Mouse (Mus musculus) granulocyte monocyte progenitor cell, adult 5-6 weeks (primary cell): ENCODE measurements at regions not wholly inside any gene's neighbourhood (a gene's known extent, or its start where the extent isn't known, plus 50 kb on each side); places are given as distances from the start of the nearest gene placed in this dataset.

Experiments used
- ATAC-seq: replicated peaks from 2 replicates; pipeline ENCODE4 v1.8.0; 2016; ENCODE audit warnings: mild to moderate bottlenecking, moderate TSS enrichment, inconsistent platforms; ENCODE audit not compliant: poor library complexity, severe bottlenecking

DNA sequence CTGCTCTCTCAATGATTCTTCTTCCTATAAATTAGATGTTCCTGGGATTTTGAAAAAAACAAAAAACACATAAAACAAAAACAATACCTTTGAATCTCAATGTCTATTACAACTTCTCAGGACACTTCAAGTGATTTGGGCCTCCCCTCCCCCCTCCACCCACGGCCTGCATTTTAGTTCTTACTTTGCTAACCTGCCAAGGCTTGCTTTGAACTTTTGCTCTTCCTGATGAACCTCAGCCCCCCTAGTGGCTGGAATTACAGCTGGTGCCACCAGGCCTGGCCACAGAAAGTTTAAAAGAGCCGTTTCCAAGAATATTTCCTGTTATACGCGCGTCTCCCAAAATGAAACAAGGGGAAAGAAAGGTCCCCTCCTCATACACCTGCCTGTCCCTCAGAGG is 253.4 kb downstream of the Ajap1 start:
- ATAC-seq = no peak

DNA sequence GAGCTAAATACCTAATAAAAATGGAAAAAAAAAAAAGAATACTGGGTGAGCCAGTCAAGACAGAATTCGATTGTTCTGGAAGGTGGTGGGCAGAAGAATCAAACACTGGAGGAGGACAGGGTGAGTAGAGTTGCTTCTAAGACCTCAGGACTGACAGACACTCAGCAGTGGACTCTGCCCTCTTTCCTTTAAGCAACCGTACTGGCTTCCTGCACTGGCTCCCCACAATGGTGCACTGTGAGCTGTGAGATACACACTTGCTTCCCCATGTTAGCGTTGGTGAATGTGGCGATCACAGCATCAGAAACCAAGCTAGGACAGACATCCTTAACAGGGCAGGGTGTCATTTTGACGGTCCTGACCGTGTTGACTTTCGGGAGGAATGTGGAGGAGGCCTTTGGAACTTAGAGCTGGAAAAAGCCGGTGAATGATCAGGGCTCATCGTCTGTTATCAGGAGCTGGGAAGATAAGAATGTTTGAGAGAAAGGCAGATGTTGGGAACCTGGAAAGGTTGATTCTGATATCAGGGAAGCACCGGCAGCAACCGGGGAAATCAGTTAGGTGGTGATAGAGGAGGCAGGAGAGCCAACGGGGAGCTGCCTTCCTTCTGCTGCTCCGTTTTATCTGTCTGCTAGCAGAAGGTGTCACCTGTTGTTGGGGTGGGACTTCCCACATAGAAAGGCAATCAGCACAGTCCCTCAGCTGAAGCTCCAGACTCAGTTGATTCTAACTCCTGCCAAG is 254.8 kb downstream of the Ajap1 start:
- ATAC-seq = no peak

DNA sequence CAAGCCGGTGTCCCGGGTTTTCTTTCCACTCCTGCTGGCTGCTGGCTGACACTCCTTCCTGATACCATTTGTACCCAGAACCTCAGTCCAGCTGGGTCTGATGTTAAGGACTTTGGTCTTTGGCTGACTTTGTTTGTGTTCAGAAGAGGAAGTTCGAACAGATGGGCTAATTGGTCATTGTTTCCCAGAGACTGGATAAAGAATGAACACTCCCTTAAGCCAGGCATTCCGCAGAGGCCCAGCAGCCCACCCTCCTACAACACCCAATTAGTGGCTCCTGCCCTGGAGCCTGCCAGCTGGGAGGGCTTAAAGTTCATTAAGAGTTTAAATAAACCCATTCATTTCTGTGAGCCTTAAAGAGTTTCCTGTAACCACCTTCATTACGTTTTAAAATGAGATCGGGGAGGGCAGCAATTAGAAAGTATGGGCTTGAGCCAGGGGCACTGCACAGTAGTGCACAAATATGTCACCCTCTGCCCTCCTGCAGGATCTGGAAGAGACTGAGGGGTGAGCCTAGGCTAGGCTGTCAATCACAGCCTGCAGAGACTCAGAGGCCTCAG is 257.9 kb downstream of the Ajap1 start:
- ATAC-seq = no peak

DNA sequence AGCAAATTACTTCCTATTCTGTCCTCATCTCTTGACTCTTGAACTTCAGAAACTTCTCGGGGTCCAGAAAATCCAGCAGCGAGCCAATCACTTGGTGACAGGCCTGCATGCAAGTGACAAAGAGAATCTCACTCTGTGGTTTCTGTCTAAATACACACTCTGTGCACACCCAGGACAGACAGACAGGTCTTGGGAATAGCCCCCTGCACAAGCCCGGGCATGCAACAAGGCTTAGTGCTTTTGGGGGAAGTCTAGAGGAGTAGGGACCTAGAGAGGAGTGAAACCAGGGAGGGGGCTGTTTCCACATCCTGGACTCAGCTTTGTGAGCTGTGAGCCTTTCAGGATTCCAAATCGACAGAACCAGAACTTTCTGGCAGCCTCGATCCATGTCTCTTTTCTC is 259.6 kb downstream of the Ajap1 start:
- no peak for ATAC-seq

DNA sequence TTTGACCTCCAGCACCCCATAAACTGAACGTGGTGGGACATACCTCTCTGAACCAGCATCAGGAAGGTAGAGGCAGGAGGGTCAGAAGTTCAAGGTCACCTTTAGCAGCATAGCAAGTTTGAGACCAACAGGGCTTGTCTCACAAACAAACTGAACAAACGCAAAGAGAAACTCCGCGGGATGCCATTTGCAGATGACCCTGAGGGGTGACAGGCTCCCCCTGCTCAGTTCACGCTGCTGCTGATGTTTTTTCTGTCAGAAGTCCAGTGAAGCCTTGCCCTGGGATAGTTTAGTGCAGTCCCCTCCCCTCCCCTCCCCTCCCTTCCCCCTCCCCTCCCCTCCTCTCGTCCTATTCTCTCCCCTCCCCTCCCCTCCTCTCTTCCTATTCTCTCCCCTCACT is 262.1 kb downstream of the Ajap1 start:
- no peak for ATAC-seq

DNA sequence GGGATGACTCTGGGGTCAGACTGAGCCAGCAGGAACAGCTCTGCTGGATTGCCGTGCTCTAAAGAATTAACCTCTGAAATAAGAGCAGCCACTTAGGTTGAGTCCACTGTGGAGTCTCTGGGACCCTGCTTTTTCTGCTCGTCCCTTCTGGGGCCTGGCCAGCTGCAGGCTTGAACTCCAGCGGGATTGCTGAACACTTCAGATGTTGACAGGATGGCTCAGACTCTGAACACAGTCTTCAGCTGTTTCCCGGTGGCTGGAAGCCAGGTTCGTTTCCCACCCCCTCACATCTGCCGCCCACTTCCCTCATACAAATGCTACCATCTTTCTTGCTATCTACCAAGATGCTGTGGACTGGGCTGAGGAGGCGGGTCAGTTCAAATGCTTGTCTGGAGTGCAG is 262.5 kb downstream of the Ajap1 start:
- ATAC-seq = no peak

DNA sequence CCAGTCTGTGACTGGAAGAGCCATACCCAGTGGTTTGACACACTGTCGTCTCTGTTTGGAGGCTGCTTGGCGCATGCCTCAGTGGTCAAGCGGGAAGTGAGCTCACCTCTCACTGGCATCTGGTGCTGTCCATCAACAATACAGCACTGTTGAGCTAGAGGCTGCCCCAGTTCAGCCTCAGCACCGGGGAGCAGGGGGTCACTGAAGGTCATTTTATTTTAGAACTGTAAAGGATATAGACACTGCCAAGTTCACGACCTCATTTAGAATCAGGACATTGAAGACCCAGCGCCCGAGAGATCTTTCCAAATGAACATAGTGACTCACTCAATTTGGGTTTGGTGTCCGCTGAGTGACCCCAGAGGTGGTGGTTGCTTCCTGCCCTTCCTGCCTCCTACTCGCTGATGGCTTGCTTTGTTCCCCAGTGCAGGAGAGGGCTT is 265.1 kb downstream of the Ajap1 start:
- no peak for ATAC-seq

DNA sequence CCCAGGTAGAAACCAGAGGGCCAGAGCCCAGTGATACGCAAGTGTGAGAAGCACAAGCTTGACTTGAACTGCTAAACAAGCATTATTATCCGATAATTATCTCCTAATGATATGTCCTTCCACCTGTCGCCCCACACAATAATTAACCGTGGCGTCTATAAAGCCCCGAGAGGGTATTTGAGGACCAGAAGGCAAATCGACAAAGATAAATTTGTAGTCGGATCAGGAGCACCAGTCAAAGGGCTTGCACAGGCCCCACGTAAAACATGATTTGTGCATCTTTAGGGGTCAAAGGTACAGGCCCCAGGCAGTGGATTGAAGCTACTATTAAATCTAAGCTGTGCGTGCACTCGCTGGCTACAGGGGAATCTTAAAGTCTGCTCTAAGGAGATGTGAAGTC is 270.5 kb downstream of the Ajap1 start:
- no peak for ATAC-seq

DNA sequence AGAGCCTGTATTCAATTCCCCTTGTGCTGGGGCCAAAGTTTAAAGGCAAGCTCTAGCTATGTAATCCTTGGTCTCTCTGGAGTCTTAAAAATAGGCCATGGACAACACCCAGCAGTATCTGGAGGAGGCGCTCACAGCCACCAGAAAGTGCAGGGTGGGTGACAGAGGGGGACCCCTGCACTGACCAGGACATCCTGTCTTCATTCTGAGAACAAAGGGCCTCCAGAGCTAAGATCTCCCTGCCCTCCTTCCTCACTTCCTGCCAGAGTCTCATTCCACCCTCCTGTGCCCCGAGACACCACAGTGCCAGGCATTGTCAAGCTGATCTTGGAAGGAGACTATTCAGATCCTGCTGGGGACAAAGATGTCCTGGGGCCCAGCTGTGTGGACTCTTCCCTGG is 273.8 kb downstream of the Ajap1 start:
- no peak for ATAC-seq

DNA sequence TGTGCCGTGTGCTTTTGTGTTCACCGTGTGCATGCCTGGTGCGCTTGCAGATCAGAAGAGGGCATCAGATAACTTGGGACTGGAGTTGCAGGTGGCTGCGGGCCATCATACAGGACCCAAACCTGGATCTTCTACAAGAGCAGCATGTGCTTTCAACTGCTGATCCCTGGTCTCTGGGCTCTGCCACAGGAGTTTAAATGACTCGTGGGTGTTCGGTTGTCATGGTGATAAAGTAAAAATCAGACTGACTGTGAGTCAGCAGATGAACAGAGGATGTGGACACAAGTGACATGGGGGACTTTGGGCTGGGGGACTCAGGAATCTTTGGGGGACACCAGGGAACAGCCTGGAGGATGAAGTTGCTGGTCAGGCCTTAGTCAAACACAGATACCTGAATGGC is 274.4 kb downstream of the Ajap1 start:
- no peak for ATAC-seq

DNA sequence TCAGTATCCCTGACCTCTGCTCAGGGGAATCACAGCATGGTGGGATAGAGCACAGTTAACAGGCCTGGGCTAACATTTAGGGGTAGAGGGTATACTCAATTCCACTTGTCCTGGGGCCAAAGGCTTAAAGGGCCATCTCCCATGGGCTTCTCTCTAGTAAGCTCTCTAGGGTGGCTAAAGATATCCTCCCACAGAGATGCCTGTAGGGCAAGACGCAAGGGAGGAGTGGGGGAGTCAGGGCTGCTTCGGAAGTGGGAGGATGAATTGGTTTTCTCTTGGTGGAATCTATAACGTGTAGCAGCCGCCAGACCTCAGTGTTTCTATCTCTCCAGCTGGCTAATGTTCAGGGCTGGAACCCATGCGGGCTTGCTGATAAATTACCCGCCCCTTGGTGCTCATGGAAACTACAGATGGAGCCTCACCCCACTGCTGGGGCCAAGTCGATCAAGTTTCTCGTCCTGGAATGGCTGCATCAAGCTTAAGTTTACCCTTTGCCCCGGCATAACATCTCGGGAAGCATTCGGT is 275.0 kb downstream of the Ajap1 start:
- no peak for ATAC-seq

DNA sequence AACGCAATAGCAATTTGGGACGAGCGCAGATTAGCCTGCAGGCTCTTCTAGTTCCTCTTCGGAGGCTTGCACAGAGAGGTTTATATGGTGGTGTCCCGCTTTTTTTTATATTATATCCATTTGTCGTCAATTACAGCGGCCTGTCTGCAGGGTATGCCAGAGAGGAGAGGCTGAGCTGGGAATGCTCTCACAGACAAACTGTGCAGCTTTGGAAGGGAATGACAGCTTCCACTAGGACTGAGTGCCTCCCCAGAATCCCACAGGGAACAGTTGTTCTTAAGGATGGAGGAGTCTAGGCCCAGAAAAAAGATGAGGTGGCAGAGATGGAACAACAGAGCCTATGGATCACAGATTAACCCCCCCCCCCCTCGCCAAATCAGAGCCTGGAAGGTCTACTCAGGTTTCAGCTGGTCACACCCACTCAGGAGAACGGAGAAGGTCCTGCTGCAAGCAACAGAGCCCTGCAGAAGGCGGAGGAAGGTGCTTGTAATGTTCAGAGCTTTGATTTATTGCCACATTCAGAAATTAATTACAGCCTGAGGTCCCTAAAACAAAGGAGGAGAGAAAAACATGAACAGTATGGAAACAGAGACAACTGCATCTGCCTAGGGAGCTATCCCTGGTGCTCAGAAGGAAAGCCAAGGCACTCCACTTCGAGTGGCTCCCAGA is 275.7 kb downstream of the Ajap1 start:
- no peak for ATAC-seq

DNA sequence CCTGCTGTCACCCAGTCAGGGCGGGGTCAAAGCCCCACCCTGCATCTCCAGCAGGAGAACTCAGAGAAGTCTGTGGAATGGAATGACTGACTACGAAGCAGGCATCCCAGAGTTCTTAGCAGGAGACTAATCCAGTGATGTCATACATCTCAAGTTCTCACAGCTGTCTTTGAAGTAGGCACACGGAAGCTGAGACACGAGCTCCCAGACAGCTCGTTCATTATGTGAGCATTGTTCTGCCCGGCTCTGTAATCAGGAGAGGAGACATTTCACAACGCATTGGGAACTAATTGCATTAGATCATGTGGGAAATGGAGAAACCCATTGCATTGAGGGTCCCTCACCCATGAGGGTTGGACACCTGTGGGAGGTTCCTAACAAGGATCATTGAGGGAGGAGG is 277.8 kb downstream of the Ajap1 start:
- no peak for ATAC-seq

DNA sequence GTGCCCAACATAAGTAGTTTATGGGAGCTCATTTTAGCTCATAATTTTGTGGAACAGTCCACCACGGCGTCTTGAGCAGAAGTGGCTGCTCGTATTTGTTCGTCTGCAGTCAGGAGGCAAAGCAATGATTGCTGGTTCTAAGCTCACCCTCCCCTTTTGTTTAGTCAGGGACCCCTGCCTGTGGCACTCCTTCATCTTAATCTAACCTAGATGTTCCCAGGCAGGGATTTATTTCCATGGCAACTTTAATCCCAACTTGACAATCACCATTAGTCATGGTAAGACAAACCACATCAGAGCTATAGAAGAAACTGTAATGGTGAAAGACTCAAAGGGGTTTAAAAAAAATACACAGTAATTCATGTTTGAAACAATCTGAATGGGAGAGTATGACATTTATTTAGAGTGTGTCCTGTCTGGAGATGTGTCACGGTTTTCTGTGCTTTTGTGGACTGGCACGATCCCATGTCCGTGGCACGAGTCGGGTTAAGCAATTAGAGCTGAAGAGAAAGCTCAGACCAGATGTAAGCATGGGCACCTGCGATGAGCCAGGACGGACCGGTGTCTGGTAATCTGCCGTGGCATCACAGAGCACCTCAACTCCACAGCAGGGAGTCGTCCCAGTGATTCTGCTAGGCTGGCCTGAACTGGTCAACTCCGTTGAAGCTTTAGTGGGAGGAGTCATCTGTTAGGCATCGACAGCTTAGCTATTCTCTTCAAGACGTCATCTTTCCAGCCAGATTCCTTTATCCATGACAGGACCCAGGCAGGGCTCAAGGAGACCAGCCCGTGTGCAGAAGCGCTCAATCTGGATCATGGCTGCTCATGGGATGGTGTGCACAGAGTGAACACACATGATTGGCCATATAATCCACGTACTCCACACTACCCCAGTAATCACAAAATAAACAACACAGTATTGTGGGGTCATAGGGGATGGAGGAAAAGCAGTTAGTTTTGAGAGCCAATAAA is 281.5 kb downstream of the Ajap1 start:
- ATAC-seq = no peak

DNA sequence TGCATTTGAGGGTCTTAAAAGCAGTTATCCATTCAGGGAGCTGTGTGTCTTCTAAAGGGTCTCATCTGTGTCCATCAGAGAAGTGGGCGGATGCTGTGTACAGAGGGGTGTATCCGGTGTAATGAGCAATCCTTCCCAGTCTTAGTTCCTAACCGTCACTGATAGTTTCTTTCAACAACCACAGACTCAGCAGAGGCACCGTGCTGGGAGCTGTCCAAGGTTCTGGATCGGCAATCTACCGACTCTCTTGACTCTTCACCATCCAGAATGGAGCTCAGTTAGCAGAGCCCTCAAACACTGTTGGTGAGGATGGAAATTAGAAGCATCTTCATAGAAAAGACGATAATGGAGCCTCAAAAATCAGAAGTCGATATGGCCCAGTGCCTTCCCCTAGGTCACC is 293.1 kb downstream of the Ajap1 start:
- ATAC-seq = no peak

DNA sequence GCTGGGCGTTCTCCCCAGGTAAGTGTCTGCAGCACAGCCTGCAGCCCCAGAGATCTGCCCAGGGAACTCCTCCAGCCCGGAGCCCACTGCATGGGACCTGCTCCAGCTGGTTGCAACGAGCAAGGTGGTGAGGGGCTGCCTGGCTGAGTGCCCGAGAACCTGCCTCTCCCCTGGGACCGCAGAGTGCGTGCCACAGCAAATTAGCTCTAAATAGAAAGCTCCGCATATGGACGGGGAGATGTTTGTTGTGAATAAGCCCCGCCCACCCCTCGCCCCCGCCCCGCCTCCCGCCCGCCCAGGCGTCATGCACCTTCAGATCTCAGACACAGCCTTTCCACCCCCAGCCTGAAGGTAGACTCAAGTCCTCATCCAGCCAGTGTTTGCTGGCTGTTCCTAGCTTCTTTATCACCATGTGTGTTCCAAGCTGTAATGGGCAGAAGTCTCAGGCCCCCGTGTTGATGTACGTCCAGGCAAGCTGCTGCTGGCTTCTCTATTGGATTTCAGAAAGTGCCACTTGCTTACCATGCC is 294.0 kb downstream of the Ajap1 start:
- no peak for ATAC-seq

DNA sequence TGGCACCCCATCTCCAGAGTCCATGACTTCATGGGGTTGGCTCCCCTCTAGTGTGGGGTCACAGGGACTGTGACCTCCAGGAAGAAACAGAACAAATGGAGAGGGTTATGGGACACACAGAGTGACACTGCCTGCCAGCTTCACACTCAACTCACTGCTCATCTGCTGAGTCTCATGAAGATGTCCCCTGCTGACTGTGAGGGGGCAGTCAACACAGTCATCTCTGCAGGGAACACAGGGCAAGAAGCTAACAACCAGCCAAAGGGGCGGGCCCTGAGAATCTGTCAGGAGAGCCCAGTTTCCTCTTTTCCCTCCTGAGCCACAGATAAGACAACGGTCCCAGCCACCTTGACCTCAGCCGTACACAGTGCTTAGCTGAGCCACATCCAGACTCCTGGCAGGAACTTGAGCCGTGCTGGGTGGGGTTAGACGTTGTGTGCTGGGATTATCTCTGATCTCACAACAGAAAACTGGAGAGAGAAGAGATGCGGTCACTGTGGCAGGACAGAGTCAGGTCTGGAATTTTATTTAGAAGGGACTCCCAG is 294.6 kb downstream of the Ajap1 start:
- no peak for ATAC-seq

DNA sequence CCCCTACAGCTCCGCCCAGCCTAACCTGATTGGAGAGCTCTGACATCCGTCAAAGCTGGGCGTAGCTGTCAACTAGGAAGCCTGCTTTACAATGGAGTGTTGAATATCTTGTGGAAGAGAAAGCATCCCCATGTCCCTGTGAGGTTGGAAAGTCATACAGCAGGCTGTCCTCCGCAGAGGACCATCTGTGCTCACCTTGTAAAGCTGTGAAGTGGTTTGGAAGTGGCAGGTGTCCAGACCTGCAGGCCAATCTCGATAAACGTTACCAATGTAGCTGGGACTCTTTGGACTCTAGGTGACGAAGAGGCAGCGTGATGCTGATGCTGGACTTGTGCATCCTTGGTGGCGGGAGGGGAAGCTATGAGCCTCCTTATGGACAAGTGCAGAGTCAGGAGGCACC is 305.1 kb downstream of the Ajap1 start:
- no peak for ATAC-seq

DNA sequence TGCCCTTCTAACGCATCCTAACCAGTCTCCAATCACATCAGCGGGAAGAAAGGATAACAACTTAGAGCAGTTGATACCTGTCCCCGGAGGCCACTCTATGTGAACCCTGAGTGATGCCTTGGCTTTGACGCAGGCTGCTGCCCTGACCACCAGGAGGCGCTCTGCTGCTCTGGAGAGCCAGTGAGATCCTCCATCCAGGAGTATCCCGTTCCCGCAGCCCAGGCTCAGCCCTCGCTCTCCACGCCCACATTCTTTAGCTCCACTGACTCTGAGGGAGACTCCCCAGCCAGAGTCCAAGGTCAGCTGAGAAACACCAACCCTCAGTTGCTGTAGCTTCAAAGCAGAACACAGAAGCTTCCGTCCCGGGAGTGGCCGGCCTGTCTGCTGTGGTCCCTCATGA is 307.0 kb downstream of the Ajap1 start:
- no peak for ATAC-seq

DNA sequence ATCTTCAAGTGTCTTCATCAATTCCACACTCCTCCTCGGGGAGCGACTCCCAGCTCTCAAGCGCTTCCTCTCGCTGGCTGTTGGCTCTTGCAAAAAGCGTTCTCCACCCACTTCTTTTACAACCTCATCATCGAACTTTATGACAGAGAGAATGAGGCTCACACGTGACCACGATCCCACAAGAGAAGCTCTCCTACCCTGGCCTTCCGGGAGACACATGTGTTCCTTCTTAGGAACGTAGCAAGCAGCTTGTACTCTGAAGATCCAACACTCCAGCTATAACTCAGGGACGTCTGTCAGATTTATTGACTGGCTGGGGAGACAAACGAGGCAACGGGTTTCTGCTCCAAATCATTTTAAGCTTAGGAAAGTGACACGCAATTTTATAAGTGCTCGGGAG is 307.5 kb downstream of the Ajap1 start:
- ATAC-seq = no peak
